ENCODE assay signal across 9 mouse cellular contexts in genomic region chr14:115092952-115093351, GRCm38 (mm10). TPM values are rescaled to one million over a fixed set of nuclear protein-coding genes. Genes with fewer than 3 reads are reported as not detected.
DNase-seq lines count a peak whose midpoint lies in the region; ATAC-seq lines count a peak whose summit lies in the region.
"Had no signal": no experiment of that assay in that cellular context is flagged by ENCODE, and none has a peak within 500 bp of the region (broad histone marks: within the 10 kb centered on the region; RNA-seq: fewer than 3 reads in every experiment).

No protein-coding gene starts in this region.

- H3K4me1 ChIP-seq in neural tube, embryonic 11.5 days (ENCODE audit: control insufficient read depth, insufficient read depth, low read length): peaks cover 6% of the 10 kb centered on the region
- H3K4me1 ChIP-seq in liver, embryonic 12.5 days: peaks cover 9% of the 10 kb centered on the region
- H3K4me1 ChIP-seq in stomach, embryonic 15.5 days: peaks cover 7% of the 10 kb centered on the region; the same call in 1 of the 2 replicates

- peak overlapping the region; percentile 99 for H3K4me2 ChIP-seq in neural tube, embryonic 11.5 days (ENCODE audit: low read depth)
- H3K4me2 ChIP-seq in liver, embryonic 12.5 days: peak overlapping the region; percentile 83
- H3K4me2 ChIP-seq in stomach, embryonic 15.5 days: peak overlapping the region; percentile 98

- H3K27ac ChIP-seq in neural tube, embryonic 11.5 days (ENCODE audit: low read depth, low read length): no peak overlapping the region
- H3K27ac ChIP-seq in liver, embryonic 12.5 days: no peak overlapping the region
- H3K27ac ChIP-seq in stomach, embryonic 15.5 days: no peak overlapping the region

- peaks cover 22% of the 10 kb centered on the region for H3K27me3 ChIP-seq in neural tube, embryonic 11.5 days (ENCODE audit: control insufficient read depth, insufficient read depth, low read length)
- peaks cover 46% of the 10 kb centered on the region for H3K27me3 ChIP-seq in liver, embryonic 12.5 days (replicated peaks)
- peaks cover 32% of the 10 kb centered on the region for H3K27me3 ChIP-seq in stomach, embryonic 15.5 days (replicated peaks)

- no peaks in the 10 kb centered on the region for H3K36me3 ChIP-seq in neural tube, embryonic 11.5 days (ENCODE audit: control insufficient read depth, insufficient read depth, low read length)
- H3K36me3 ChIP-seq in liver, embryonic 12.5 days: no peaks in the 10 kb centered on the region
- H3K36me3 ChIP-seq in stomach, embryonic 15.5 days: no peaks in the 10 kb centered on the region

- no peak overlapping the region; the same call in 1 of the 2 replicates for H3K9ac ChIP-seq in neural tube, embryonic 11.5 days (ENCODE audit: low read length)
- H3K9ac ChIP-seq in liver, embryonic 12.5 days: no peak overlapping the region
- no peak overlapping the region for H3K9ac ChIP-seq in stomach, embryonic 15.5 days

- WGBS in neural tube, embryonic 11.5 days: 23% methylated on average over 6 of the region's 6 CpGs
- WGBS in liver, embryonic 12.5 days (ENCODE audit: insufficient replicate concordance): 20% methylated on average over 6 of the region's 6 CpGs
- WGBS in stomach, embryonic 15.5 days: 21% methylated on average over 6 of the region's 6 CpGs

- H3K4me3 ChIP-seq in neural tube, embryonic 11.5 days (ENCODE audit: low read depth, low read length): peak overlapping the region; percentile 66
- H3K4me3 ChIP-seq in liver, embryonic 12.5 days: peak overlapping the region; percentile 61
- peak overlapping the region; percentile 62 for H3K4me3 ChIP-seq in stomach, embryonic 15.5 days (replicated peaks)

- no peaks in the 10 kb centered on the region for H3K9me3 ChIP-seq in neural tube, embryonic 11.5 days (ENCODE audit: control insufficient read depth, low read length)
- H3K9me3 ChIP-seq in liver, embryonic 12.5 days (replicated peaks): no peaks in the 10 kb centered on the region
- H3K9me3 ChIP-seq in stomach, embryonic 15.5 days: no peaks in the 10 kb centered on the region

- peak; percentile 34 for DNase-seq in heart, adult 11 months
- DNase-seq in heart, adult 9 months (ENCODE audit: low spot score in 2 of 2): no peak
- no peak for DNase-seq in neural tube, embryonic 11.5 days (ENCODE audit: low spot score)
- DNase-seq in neural tube, embryonic 10.5 days (ENCODE audit: extremely low spot score, low spot score): no peak
- no peak for DNase-seq in frontal cortex, adult 2 months (ENCODE audit: extremely low spot score in 1 of 2, low spot score in 1 of 2)
- DNase-seq in gastrocnemius, adult 18-20 months (ENCODE audit: low spot score): no peak
- DNase-seq: right cerebral cortex, postnatal 25 days had no signal

- ATAC-seq in neural tube, embryonic 11.5 days (ENCODE audit: insufficient read depth, low FRiP score, low TSS enrichment): no peak
- no peak for ATAC-seq in liver, embryonic 12.5 days
- no peak for ATAC-seq in stomach, embryonic 15.5 days (ENCODE audit: insufficient read depth, low FRiP score, low read depth)

RNA-seq across cellular contexts. Expression of gene Gpc5, which starts 0.9 kb away (rescaled TPM):
- 0.20 and 0.34 TPM in 2 replicates for polyA plus RNA-seq in neural tube, embryonic 11.5 days (2014; fragmentation: Nextera tagmentation; extraction: Ambion mirVana)
- not detected in 2 replicates for polyA plus RNA-seq in liver, embryonic 12.5 days (2016; fragmentation: Nextera tagmentation; extraction: Ambion mirVana)
- 0.05 and 0.22 TPM in 2 replicates for polyA plus RNA-seq in stomach, embryonic 15.5 days (2015; fragmentation: Nextera tagmentation; extraction: Ambion mirVana)
- polyA plus RNA-seq in frontal cortex, adult 2 months (2012; rRNA removed): 38.9 and 41.0 TPM in 2 replicates
- total RNA-seq in gastrocnemius, adult 18-20 months (2021): not detected

Comparison
In these comparisons a context has a peak if more than half of its experiments do, and no peak if none do; other contexts are left out.
1. RNA of gene Gpc5, which starts 0.9 kb away (polyA plus RNA-seq): 38.9 to 41.0 TPM in frontal cortex, adult 2 months; 0.20 to 0.34 TPM in neural tube, embryonic 11.5 days, 0.05 to 0.22 TPM in stomach, embryonic 15.5 days and not detected in liver, embryonic 12.5 days; every median in the first group is over 10 times any median in the second.
2. Peak in every context shown above with its lines, with median percentiles within 50 percentile points of each other: H3K4me2 ChIP-seq and H3K4me3 ChIP-seq.